Mouse (Mus musculus) bone marrow, adult 2 months (tissue): ENCODE results near the gene Bmper. TPM values are rescaled to one million over a fixed set of nuclear protein-coding genes. Genes with fewer than 3 reads are reported as not detected.

Experiments used
- H3K27ac ChIP-seq: fragments of 200-500 bp; 2 replicates; pipeline ENCODE4 v1.5.1; 2012; ENCODE audit warnings: low read depth, mild to moderate bottlenecking, control low read depth, inconsistent platforms, low read length; ENCODE audit not compliant: control insufficient read depth, poor library complexity, insufficient read depth
- H3K4me1 ChIP-seq: fragments of 200-500 bp; 2 replicates; pipeline ENCODE4 v1.6.1; 2011; ENCODE audit warnings: low read length; ENCODE audit not compliant: control insufficient read depth, insufficient read depth
- H3K4me3 ChIP-seq: fragments of 200-500 bp; replicated peaks from 2 replicates; pipeline ENCODE3; 2011; ENCODE audit warnings: mild to moderate bottlenecking, low read depth, low read length, control low read depth; ENCODE audit not compliant: control insufficient read depth
- CTCF ChIP-seq: fragments of 200-500 bp; IDR thresholded peaks from 2 replicates; pipeline ENCODE4 v1.5.1; 2011; ENCODE audit warnings: low read length, control low read depth; ENCODE audit not compliant: control insufficient read depth, insufficient read depth
- POLR2A ChIP-seq: fragments of 200-500 bp; IDR thresholded peaks from 2 replicates; pipeline ENCODE4 v1.6.1; 2011; ENCODE audit warnings: low read depth, mild to moderate bottlenecking, control low read depth, low read length, borderline replicate concordance; ENCODE audit not compliant: control insufficient read depth
- WGBS: fragments of 180-500 bp; shearing (Covaris S2); methylation state at CpG from one replicate; pipeline ENCODE4 v1.1.7; 2018; 5-methylcytosine and 5-hydroxymethylcytosine counted together
- polyA plus RNA-seq: library from polyadenylated mRNA; stranded (reverse); fragments of >200 nt; gene quantifications from 2 replicates; pipeline ENCODE4 v1.2.4, GENCODE M21; 2011; ENCODE audit warnings: low replicate concordance; ENCODE audit not compliant: missing spikeins, insufficient read depth, insufficient read length

Bmper gene
- polyA plus RNA-seq, 1 experiment = not detected

- no peaks in the 10 kb centered on the region for H3K4me1 ChIP-seq
- H3K27ac ChIP-seq = no peak overlapping the region
- no peak for TF ChIP-seq POLR2A
- WGBS = 81% methylated on average over 4 of the region's 4 CpGs
- no peak overlapping the region for H3K4me3 ChIP-seq
These were observed 272.5 kb downstream of the Bmper start for GRCm38 (mm10) chr9:23495400-23495799.

- H3K27ac ChIP-seq = no peak overlapping the region
- H3K4me1 ChIP-seq = no peaks in the 10 kb centered on the region
- no peak overlapping the region for H3K4me3 ChIP-seq
- WGBS = 52% methylated on average over 3 of the region's 3 CpGs
- TF ChIP-seq CTCF (no peak), POLR2A (no peak)
These were observed 274.8 kb downstream of the Bmper start for GRCm38 (mm10) chr9:23497626-23498025.

- Histone ChIP-seq H3K4me3 (no peak overlapping the region), H3K27ac (no peak overlapping the region), H3K4me1 (no peaks in the 10 kb centered on the region)
- 22% methylated on average over 1 of the region's 1 CpGs for WGBS
- no peak for TF ChIP-seq CTCF
- no peak for TF ChIP-seq POLR2A
These were observed 311.0 kb downstream of the Bmper start for GRCm38 (mm10) chr9:23533870-23534269.
